Mouse (Mus musculus): ENCODE data around the gene Tmem144.

- no peak for TF ChIP-seq CTCF (IDR thresholded peaks at IDR 0.05; ENCODE audit: low read depth)
- TF ChIP-seq EP300 (IDR thresholded peaks at IDR 0.05; ENCODE audit: low read depth): no peak
These were observed 62.2 kb downstream of the Tmem144 start for GRCm38 (mm10) chr3:79790324-79790723.
